ENCODE assay signal across 10 mouse cellular contexts in genomic region chr13:20940389-20940788, GRCm38 (mm10).
DNase-seq lines count a peak whose midpoint lies in the region; ATAC-seq and TF ChIP-seq lines count a peak whose summit lies in the region.
"Had no signal": no experiment of that assay in that cellular context is flagged by ENCODE, and none has a peak within 500 bp of the region (broad histone marks: within the 10 kb centered on the region; RNA-seq: fewer than 3 reads in every experiment).

No protein-coding gene starts in this region.

- no peak overlapping the region for H3K4me3 ChIP-seq in kidney, adult 2 months (ENCODE audit: insufficient read depth, low read depth, low read length)
- H3K4me3 ChIP-seq in kidney, embryonic 14.5 days (ENCODE audit: low read length): no peak overlapping the region
- no peak overlapping the region for H3K4me3 ChIP-seq in liver, postnatal 0 days (ENCODE audit: low read depth, low read length)
- no peak overlapping the region for H3K4me3 ChIP-seq in stomach, postnatal 0 days (ENCODE audit: low read depth, low read length)
- no peak overlapping the region for H3K4me3 ChIP-seq in hindbrain, embryonic 13.5 days
- H3K4me3 ChIP-seq: erythroblast, embryonic 14.5 days; limb, embryonic 13.5 days had no signal

- WGBS in kidney, adult 2 months: 52% methylated on average over 6 of the region's 6 CpGs
- WGBS in kidney, embryonic 14.5 days: 58% methylated on average over 6 of the region's 6 CpGs
- 45% methylated on average over 6 of the region's 6 CpGs for WGBS in liver, postnatal 0 days (ENCODE audit: insufficient replicate concordance)
- WGBS in stomach, postnatal 0 days: 45% methylated on average over 6 of the region's 6 CpGs
- WGBS in hindbrain, embryonic 13.5 days: 63% methylated on average over 6 of the region's 6 CpGs

- TF ChIP-seq CTCF in kidney, adult 2 months (conservative IDR thresholded peaks at IDR 0.05; ENCODE audit: insufficient read depth, insufficient read length, low read depth, low read length): peak; percentile 50
- TF ChIP-seq CTCF in liver, postnatal 0 days (IDR thresholded peaks at IDR 0.05; ENCODE audit: low read depth): peak; percentile 69
- TF ChIP-seq CTCF in stomach, postnatal 0 days (IDR thresholded peaks at IDR 0.05; ENCODE audit: low read depth): peak; percentile 68

- H3K27ac ChIP-seq in kidney, adult 2 months (ENCODE audit: insufficient read depth, low read depth, low read length): no peak overlapping the region
- no peak overlapping the region for H3K27ac ChIP-seq in kidney, embryonic 14.5 days (ENCODE audit: low read depth, low read length)
- no peak overlapping the region for H3K27ac ChIP-seq in liver, postnatal 0 days (ENCODE audit: low read depth)
- no peak overlapping the region for H3K27ac ChIP-seq in stomach, postnatal 0 days (replicated peaks)
- H3K27ac ChIP-seq in hindbrain, embryonic 13.5 days: no peak overlapping the region
- H3K27ac ChIP-seq: limb, embryonic 13.5 days had no signal

- TF ChIP-seq EP300 in liver, postnatal 0 days (IDR thresholded peaks at IDR 0.05; ENCODE audit: low read depth): no peak
- no peak for TF ChIP-seq EP300 in stomach, postnatal 0 days (optimal IDR thresholded peaks at IDR 0.05)

- no peak overlapping the region for H3K4me2 ChIP-seq in kidney, embryonic 14.5 days (replicated peaks; ENCODE audit: low read depth, low read length)
- no peak overlapping the region for H3K4me2 ChIP-seq in liver, postnatal 0 days (ENCODE audit: low read depth, low read length)
- no peak overlapping the region for H3K4me2 ChIP-seq in stomach, postnatal 0 days (replicated peaks; ENCODE audit: low read depth)
- H3K4me2 ChIP-seq in hindbrain, embryonic 13.5 days: no peak overlapping the region
- H3K4me2 ChIP-seq: limb, embryonic 13.5 days had no signal

- no peaks in the 10 kb centered on the region for H3K4me1 ChIP-seq in kidney, adult 2 months (ENCODE audit: control insufficient read depth, insufficient read depth, low read length)
- no peaks in the 10 kb centered on the region for H3K4me1 ChIP-seq in kidney, embryonic 14.5 days (ENCODE audit: control insufficient read depth, insufficient read depth, low read length)
- H3K4me1 ChIP-seq in liver, postnatal 0 days (ENCODE audit: insufficient read depth): no peaks in the 10 kb centered on the region
- no peaks in the 10 kb centered on the region for H3K4me1 ChIP-seq in stomach, postnatal 0 days (replicated peaks; ENCODE audit: control insufficient read depth, insufficient read depth)
- H3K4me1 ChIP-seq in hindbrain, embryonic 13.5 days (replicated peaks): no peaks in the 10 kb centered on the region; the same call in 1 of the 2 replicates
- H3K4me1 ChIP-seq: limb, embryonic 13.5 days had no signal

- TF ChIP-seq POLR2A in kidney, adult 2 months (IDR thresholded peaks at IDR 0.05; ENCODE audit: low read depth, low read length): no peak

- DNase-seq in kidney, adult 2 months: peak; percentile 42
- peak; percentile 33 for DNase-seq in CD4-positive helper T cell, adult 2 months (ENCODE audit: low read depth, low spot score)
- peak; percentile 6 for DNase-seq in Muller cell, postnatal 12 days (ENCODE audit: inconsistent ontology term)
- DNase-seq in embryo, embryonic 10 days (ENCODE audit: low spot score): peak; percentile 58
- DNase-seq in liver, postnatal 0 days: peak; percentile 37
- peak; percentile 19 for DNase-seq in stomach, postnatal 0 days (ENCODE audit: low spot score)

- no peaks in the 10 kb centered on the region for H3K27me3 ChIP-seq in kidney, adult 2 months (replicated peaks; ENCODE audit: control insufficient read depth, insufficient read depth, low read length)
- H3K27me3 ChIP-seq in kidney, embryonic 14.5 days (ENCODE audit: control insufficient read depth, insufficient read depth, low read length): no peaks in the 10 kb centered on the region
- H3K27me3 ChIP-seq in liver, postnatal 0 days (ENCODE audit: insufficient read depth, low read length): no peaks in the 10 kb centered on the region
- H3K27me3 ChIP-seq in stomach, postnatal 0 days (ENCODE audit: control insufficient read depth, insufficient read depth, low read length): no peaks in the 10 kb centered on the region
- no peaks in the 10 kb centered on the region for H3K27me3 ChIP-seq in hindbrain, embryonic 13.5 days
- H3K27me3 ChIP-seq: limb, embryonic 13.5 days had no signal

- ATAC-seq in kidney, embryonic 14.5 days (ENCODE audit: low FRiP score, low TSS enrichment): no peak
- ATAC-seq in liver, postnatal 0 days: no peak
- no peak for ATAC-seq in stomach, postnatal 0 days (ENCODE audit: low FRiP score, low TSS enrichment)
- no peak for ATAC-seq in hindbrain, embryonic 13.5 days (ENCODE audit: low FRiP score)

- H3K9me3 ChIP-seq in kidney, embryonic 14.5 days (ENCODE audit: control insufficient read depth, low read length): no peaks in the 10 kb centered on the region
- H3K9me3 ChIP-seq in liver, postnatal 0 days (ENCODE audit: low read length): no peaks in the 10 kb centered on the region
- no peaks in the 10 kb centered on the region for H3K9me3 ChIP-seq in stomach, postnatal 0 days (ENCODE audit: control insufficient read depth, low read length)
- no peaks in the 10 kb centered on the region for H3K9me3 ChIP-seq in hindbrain, embryonic 13.5 days
- H3K9me3 ChIP-seq: limb, embryonic 13.5 days had no signal

- no peaks in the 10 kb centered on the region for H3K36me3 ChIP-seq in kidney, adult 2 months (ENCODE audit: control insufficient read depth, insufficient read depth, low read length)
- no peaks in the 10 kb centered on the region for H3K36me3 ChIP-seq in kidney, embryonic 14.5 days (ENCODE audit: control insufficient read depth, insufficient read depth, low read length)
- H3K36me3 ChIP-seq in liver, postnatal 0 days (replicated peaks; ENCODE audit: insufficient read depth, low read length): no peaks in the 10 kb centered on the region
- no peaks in the 10 kb centered on the region for H3K36me3 ChIP-seq in stomach, postnatal 0 days (ENCODE audit: control insufficient read depth, insufficient read depth, low read length)
- no peaks in the 10 kb centered on the region for H3K36me3 ChIP-seq in hindbrain, embryonic 13.5 days
- H3K36me3 ChIP-seq: limb, embryonic 13.5 days had no signal

- H3K9ac ChIP-seq in kidney, embryonic 14.5 days (ENCODE audit: low read depth, low read length): no peak overlapping the region
- no peak overlapping the region for H3K9ac ChIP-seq in liver, postnatal 0 days (replicated peaks)
- no peak overlapping the region for H3K9ac ChIP-seq in stomach, postnatal 0 days (ENCODE audit: low read length)
- H3K9ac ChIP-seq in hindbrain, embryonic 13.5 days: no peak overlapping the region
- H3K9ac ChIP-seq: limb, embryonic 13.5 days had no signal

Comparison
In these comparisons a context has a peak if more than half of its experiments do, and no peak if none do; other contexts are left out.
1. DNase-seq: peak in every context shown above with its lines; median percentile 58 in embryo, embryonic 10 days; 42 in kidney, adult 2 months; 37 in liver, postnatal 0 days; 33 in CD4-positive helper T cell, adult 2 months; 19 in stomach, postnatal 0 days; 6 in Muller cell, postnatal 12 days.